Mouse (Mus musculus): ENCODE results near the gene Pwwp2a. TPM values are rescaled to one million over a fixed set of nuclear protein-coding genes. Genes with fewer than 3 reads are reported as not detected.

The Pwwp2a gene
- polyA plus RNA-seq (2014; fragmentation: Nextera tagmentation; extraction: Ambion mirVana): 41.2 and 43.8 TPM in 2 replicates

DNA sequence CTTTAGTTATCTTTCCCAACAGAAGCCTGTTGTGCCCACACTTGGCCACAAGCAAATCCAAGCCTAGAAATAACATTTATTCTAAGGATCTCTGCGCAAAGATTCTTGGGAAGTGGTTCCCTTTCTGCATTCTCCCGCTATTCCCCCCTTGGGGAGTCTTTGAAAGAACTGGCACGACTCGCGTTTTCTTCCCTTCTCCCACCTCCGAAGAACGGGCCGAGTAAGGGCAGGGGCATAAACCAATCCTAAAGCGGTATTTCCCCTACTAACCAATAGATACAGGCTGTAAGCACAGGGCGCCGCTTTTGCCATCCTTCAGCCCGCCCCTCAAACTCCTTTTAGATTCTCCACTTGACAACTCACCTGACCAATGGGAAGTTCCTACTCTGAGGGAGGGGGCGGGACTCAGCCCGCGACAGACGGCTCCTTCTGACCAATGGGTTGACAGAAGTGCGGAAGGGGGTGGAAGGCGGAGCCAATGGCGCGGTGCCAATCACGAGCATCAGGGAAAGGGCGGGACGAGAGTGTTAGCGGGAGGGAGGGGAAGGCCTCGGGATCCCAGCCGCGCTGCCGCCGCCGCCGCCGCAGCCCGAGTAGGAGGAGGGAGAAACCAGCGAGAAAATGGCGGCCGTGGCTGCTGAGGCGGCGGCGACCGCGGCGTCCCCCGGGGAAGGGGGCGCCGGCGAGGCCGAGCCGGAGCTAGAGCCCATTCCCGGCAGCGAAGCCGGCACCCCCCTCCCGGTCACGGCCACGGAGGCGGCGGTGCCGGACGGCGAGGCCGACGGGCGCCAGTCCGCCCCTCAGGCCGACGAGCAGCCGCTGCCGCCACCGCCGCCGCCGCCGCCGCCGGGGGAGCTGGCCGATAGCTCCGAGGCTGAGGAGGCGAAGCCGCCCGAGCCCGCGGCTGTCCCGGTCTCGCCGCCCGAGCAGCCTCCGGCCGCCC, at the start of gene Pwwp2a:
Gene Pwwp2a (plus strand): TSS at position 527 of the 943 bp plus-strand sequence.
- WGBS: under 1% methylated on average over 48 of the region's 87 CpGs
- H3K4me1 ChIP-seq (ENCODE audit: control insufficient read depth, insufficient read depth, low read length): no peaks in the 10 kb centered on the region

DNA sequence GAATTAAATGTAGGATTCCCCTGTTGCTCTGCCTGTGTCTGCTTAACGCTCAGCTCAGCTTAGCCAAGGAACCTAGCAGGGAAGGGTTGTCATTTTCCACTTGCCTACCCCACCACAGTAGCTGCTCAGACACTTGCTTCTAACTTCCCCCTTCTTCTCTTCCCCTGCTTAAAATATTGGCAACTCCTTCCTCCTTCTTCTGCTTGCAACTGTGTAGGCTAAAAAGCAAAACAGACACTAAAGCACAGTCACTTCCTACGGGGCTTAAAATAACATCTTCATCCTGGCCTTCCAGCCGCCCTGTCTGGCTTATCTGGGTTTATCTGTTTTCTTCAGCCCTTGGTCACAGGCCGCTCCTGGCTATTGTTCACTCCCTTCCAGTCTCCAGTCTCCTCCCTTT, 49.2 kb upstream of the Pwwp2a start:
- H3K9me3 ChIP-seq (ENCODE audit: control insufficient read depth, low read length): no peaks in the 10 kb centered on the region
- no peak overlapping the region for H3K4me2 ChIP-seq (ENCODE audit: low read depth, severe bottlenecking)
- no peak for ATAC-seq (ENCODE audit: insufficient number of reproducible peaks, low FRiP score, low TSS enrichment, low read depth)
- no peak overlapping the region for H3K4me3 ChIP-seq (ENCODE audit: low read depth, low read length)
- no peak for DNase-seq (ENCODE audit: low spot score)
- H3K27ac ChIP-seq (replicated peaks; ENCODE audit: low read depth, low read length): no peak overlapping the region
- H3K36me3 ChIP-seq (ENCODE audit: control insufficient read depth, insufficient read depth, low read length): no peaks in the 10 kb centered on the region
- H3K4me1 ChIP-seq (ENCODE audit: control insufficient read depth, insufficient read depth, low read length): peaks cover 4% of the 10 kb centered on the region; the same call in 1 of the 2 replicates
- 47% methylated on average over 4 of the region's 4 CpGs for WGBS
- no peaks in the 10 kb centered on the region for H3K27me3 ChIP-seq (ENCODE audit: control insufficient read depth, insufficient read depth, low read length)
- H3K9ac ChIP-seq (ENCODE audit: low read length): no peak overlapping the region

More for the DNA sequence above, at the start of gene Pwwp2a:
- DNase-seq (ENCODE audit: low spot score) (peak; percentile 97), ATAC-seq (ENCODE audit: insufficient number of reproducible peaks, low FRiP score, low TSS enrichment, low read depth) (peak; percentile 99)
- H3K27ac ChIP-seq (replicated peaks; ENCODE audit: low read depth, low read length): peak within 1 kb of the TSS; percentile 93
- H3K9ac ChIP-seq (ENCODE audit: low read length): peak within 1 kb of the TSS; percentile 92
- H3K27me3 ChIP-seq (ENCODE audit: control insufficient read depth, insufficient read depth, low read length): no peaks in the 10 kb centered on the region
- H3K4me3 ChIP-seq (ENCODE audit: low read depth, low read length): peak within 1 kb of the TSS; percentile 75
- 0 out of 2 replicates have a peak, but pooled peaks cover 2% of the 10 kb centered on the region for H3K36me3 ChIP-seq (ENCODE audit: control insufficient read depth, insufficient read depth, low read length)
- H3K9me3 ChIP-seq (ENCODE audit: control insufficient read depth, low read length): no peaks in the 10 kb centered on the region
- peak within 1 kb of the TSS; percentile 57 for H3K4me2 ChIP-seq (ENCODE audit: low read depth, severe bottlenecking)

DNA sequence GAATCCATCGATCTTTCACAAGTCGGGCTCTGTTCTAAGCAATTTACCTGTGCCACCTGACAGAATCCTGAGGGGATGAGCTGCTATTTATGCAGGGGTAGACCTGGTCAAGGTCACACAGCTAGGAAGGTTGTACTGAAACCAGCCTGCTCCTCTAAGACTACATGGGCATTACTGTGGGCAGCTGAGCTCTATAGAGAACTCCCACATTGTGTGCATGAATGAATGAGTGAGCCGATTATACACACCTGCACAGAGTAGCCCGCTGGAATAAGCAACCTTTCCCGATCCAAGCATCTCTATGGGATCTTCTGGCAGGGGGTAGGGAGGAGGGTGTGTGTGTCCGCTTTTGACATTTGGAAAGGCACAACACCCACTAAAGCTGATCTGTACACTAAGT, 48.6 kb upstream of the Pwwp2a start:
- no peaks in the 10 kb centered on the region for H3K36me3 ChIP-seq (ENCODE audit: control insufficient read depth, insufficient read depth, low read length)
- H3K27ac ChIP-seq (replicated peaks; ENCODE audit: low read depth, low read length): no peak overlapping the region
- H3K4me1 ChIP-seq (ENCODE audit: control insufficient read depth, insufficient read depth, low read length): peaks cover 4% of the 10 kb centered on the region; the same call in 1 of the 2 replicates
- H3K9me3 ChIP-seq (ENCODE audit: control insufficient read depth, low read length): no peaks in the 10 kb centered on the region
- peak; percentile 6; the same call in 1 of the 2 replicates for ATAC-seq (ENCODE audit: insufficient number of reproducible peaks, low FRiP score, low TSS enrichment, low read depth)
- no peak overlapping the region for H3K4me2 ChIP-seq (ENCODE audit: low read depth, severe bottlenecking)
- WGBS: 80% methylated on average over 6 of the region's 6 CpGs
- DNase-seq (ENCODE audit: low spot score): no peak
- no peak overlapping the region for H3K4me3 ChIP-seq (ENCODE audit: low read depth, low read length)
- H3K27me3 ChIP-seq (ENCODE audit: control insufficient read depth, insufficient read depth, low read length): no peaks in the 10 kb centered on the region
- no peak overlapping the region for H3K9ac ChIP-seq (ENCODE audit: low read length)

- WGBS: 11% methylated on average over 19 of the region's 19 CpGs
- Histone ChIP-seq H3K4me1 (ENCODE audit: control insufficient read depth, insufficient read depth, low read length) (peaks cover 4% of the 10 kb centered on the region; the same call in 1 of the 2 replicates), H3K27me3 (ENCODE audit: control insufficient read depth, insufficient read depth, low read length) (no peaks in the 10 kb centered on the region), H3K4me3 (ENCODE audit: low read depth, low read length) (no peak overlapping the region), H3K36me3 (ENCODE audit: control insufficient read depth, insufficient read depth, low read length) (no peaks in the 10 kb centered on the region), H3K9ac (ENCODE audit: low read length) (no peak overlapping the region), H3K4me2 (ENCODE audit: low read depth, severe bottlenecking) (no peak overlapping the region), H3K27ac (replicated peaks; ENCODE audit: low read depth, low read length) (peak overlapping the region; percentile 63), H3K9me3 (ENCODE audit: control insufficient read depth, low read length) (no peaks in the 10 kb centered on the region)
- DNase-seq (ENCODE audit: low spot score) (peak; percentile 88), ATAC-seq (ENCODE audit: insufficient number of reproducible peaks, low FRiP score, low TSS enrichment, low read depth) (peak; percentile 92)
Measured at GRCm38 (mm10) chr11:43633658-43634401, 48.0 kb upstream of the Pwwp2a start.

- no peak for DNase-seq (ENCODE audit: low spot score)
- no peak overlapping the region for H3K4me3 ChIP-seq (ENCODE audit: low read depth, low read length)
- 85% methylated on average over 4 of the region's 4 CpGs for WGBS
- no peak overlapping the region for H3K9ac ChIP-seq (ENCODE audit: low read length)
- ATAC-seq (ENCODE audit: insufficient number of reproducible peaks, low FRiP score, low TSS enrichment, low read depth): no peak
- no peak overlapping the region for H3K27ac ChIP-seq (replicated peaks; ENCODE audit: low read depth, low read length)
- no peak overlapping the region for H3K4me2 ChIP-seq (ENCODE audit: low read depth, severe bottlenecking)
- H3K9me3 ChIP-seq (ENCODE audit: control insufficient read depth, low read length): no peaks in the 10 kb centered on the region
- peaks cover 4% of the 10 kb centered on the region; the same call in 1 of the 2 replicates for H3K4me1 ChIP-seq (ENCODE audit: control insufficient read depth, insufficient read depth, low read length)
- no peaks in the 10 kb centered on the region for H3K27me3 ChIP-seq (ENCODE audit: control insufficient read depth, insufficient read depth, low read length)
- H3K36me3 ChIP-seq (ENCODE audit: control insufficient read depth, insufficient read depth, low read length): no peaks in the 10 kb centered on the region
Measured at GRCm38 (mm10) chr11:43636761-43637160, 45.0 kb upstream of the Pwwp2a start.

DNA sequence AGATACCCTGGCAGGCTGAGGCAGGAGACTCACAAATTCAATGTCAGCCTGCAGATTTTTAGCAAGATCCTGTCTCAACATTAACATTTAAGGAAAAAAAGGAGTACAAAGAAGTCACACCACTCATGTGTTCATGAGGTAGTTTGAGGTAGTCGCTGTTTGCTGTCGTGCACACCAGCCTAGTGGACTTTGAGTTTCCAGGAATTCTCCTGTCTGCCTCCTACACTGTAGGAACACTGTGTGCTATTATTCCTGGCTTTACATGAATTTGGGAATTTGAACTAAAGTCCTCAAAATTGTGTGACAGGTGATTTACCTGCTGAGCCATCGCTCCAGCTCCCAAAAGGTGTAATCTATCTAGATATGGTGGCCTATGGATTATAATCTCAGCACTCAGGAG, 43.3 kb upstream of the Pwwp2a start:
- Histone ChIP-seq H3K27me3 (ENCODE audit: control insufficient read depth, insufficient read depth, low read length) (no peaks in the 10 kb centered on the region), H3K9me3 (ENCODE audit: control insufficient read depth, low read length) (no peaks in the 10 kb centered on the region), H3K4me2 (ENCODE audit: low read depth, severe bottlenecking) (no peak overlapping the region), H3K9ac (ENCODE audit: low read length) (no peak overlapping the region), H3K27ac (replicated peaks; ENCODE audit: low read depth, low read length) (no peak overlapping the region), H3K4me3 (ENCODE audit: low read depth, low read length) (no peak overlapping the region), H3K36me3 (ENCODE audit: control insufficient read depth, insufficient read depth, low read length) (no peaks in the 10 kb centered on the region), H3K4me1 (ENCODE audit: control insufficient read depth, insufficient read depth, low read length) (peaks cover 9% of the 10 kb centered on the region)
- 94% methylated on average over 3 of the region's 3 CpGs for WGBS
- DNase-seq (ENCODE audit: low spot score) (no peak), ATAC-seq (ENCODE audit: insufficient number of reproducible peaks, low FRiP score, low TSS enrichment, low read depth) (no peak)

DNA sequence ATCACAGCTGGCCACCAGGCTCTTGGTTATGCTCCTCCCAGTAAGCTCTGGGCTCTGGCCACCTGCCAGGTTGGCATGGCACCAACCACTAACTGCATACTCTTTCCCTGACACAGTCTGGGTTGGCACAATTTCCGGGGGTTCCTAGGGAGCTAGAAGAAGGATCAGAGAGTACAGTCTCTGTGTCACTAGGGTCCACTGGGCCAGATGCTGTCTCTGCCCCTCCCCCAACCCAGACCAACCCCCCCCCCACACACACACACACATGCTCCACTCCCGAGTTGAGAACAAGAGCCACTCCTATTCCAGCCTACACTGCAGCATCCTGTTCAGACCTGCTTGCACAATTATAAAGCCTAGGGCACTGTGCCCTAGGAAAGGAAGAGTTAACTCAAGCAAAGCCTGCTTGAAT, 38.6 kb upstream of the Pwwp2a start:
- Histone ChIP-seq H3K4me3 (ENCODE audit: low read depth, low read length) (no peak overlapping the region), H3K27ac (replicated peaks; ENCODE audit: low read depth, low read length) (no peak overlapping the region), H3K36me3 (ENCODE audit: control insufficient read depth, insufficient read depth, low read length) (no peaks in the 10 kb centered on the region), H3K9ac (ENCODE audit: low read length) (no peak overlapping the region), H3K27me3 (ENCODE audit: control insufficient read depth, insufficient read depth, low read length) (no peaks in the 10 kb centered on the region), H3K9me3 (ENCODE audit: control insufficient read depth, low read length) (no peaks in the 10 kb centered on the region), H3K4me2 (ENCODE audit: low read depth, severe bottlenecking) (no peak overlapping the region), H3K4me1 (ENCODE audit: control insufficient read depth, insufficient read depth, low read length) (peaks cover 6% of the 10 kb centered on the region)
- ATAC-seq (ENCODE audit: insufficient number of reproducible peaks, low FRiP score, low TSS enrichment, low read depth) (no peak), DNase-seq (ENCODE audit: low spot score) (no peak)
- WGBS: 51% methylated on average over 2 of the region's 2 CpGs

GRCm38 (mm10) chr11:43645286-43645685, 36.5 kb upstream of the Pwwp2a start:
- ATAC-seq (ENCODE audit: insufficient number of reproducible peaks, low FRiP score, low TSS enrichment, low read depth) (no peak), DNase-seq (ENCODE audit: low spot score) (no peak)
- WGBS: 90% methylated on average over 3 of the region's 3 CpGs
- no peaks in the 10 kb centered on the region for H3K36me3 ChIP-seq (ENCODE audit: control insufficient read depth, insufficient read depth, low read length)
- H3K4me2 ChIP-seq (ENCODE audit: low read depth, severe bottlenecking): no peak overlapping the region
- H3K4me3 ChIP-seq (ENCODE audit: low read depth, low read length): no peak overlapping the region
- H3K27ac ChIP-seq (replicated peaks; ENCODE audit: low read depth, low read length): no peak overlapping the region
- no peak overlapping the region for H3K9ac ChIP-seq (ENCODE audit: low read length)
- H3K27me3 ChIP-seq (ENCODE audit: control insufficient read depth, insufficient read depth, low read length): no peaks in the 10 kb centered on the region
- H3K9me3 ChIP-seq (ENCODE audit: control insufficient read depth, low read length): no peaks in the 10 kb centered on the region
- peaks cover 6% of the 10 kb centered on the region for H3K4me1 ChIP-seq (ENCODE audit: control insufficient read depth, insufficient read depth, low read length)

Data from limb, embryonic 11.5 days (tissue).